Mouse (Mus musculus) lung, adult 2 months (tissue): ENCODE measurements at regions not wholly inside any gene's neighbourhood (a gene's known extent, or its start where the extent isn't known, plus 50 kb on each side); places are given as distances from the start of the nearest gene placed in this dataset.

Experiments
- CTCF ChIP-seq: fragments of 200-500 bp; IDR thresholded peaks from 2 replicates; pipeline ENCODE4 v1.5.1; 2011; ENCODE audit warnings: mild to moderate bottlenecking, low read length, control low read depth; ENCODE audit not compliant: insufficient read depth
- POLR2A ChIP-seq: fragments of 200-500 bp; IDR thresholded peaks from 2 replicates; pipeline ENCODE4 v1.6.1; 2011; ENCODE audit warnings: low read depth, mild to moderate bottlenecking, control low read depth, low read length, borderline replicate concordance; ENCODE audit errors: extremely low read depth

- TF ChIP-seq CTCF (no peak), POLR2A (no peak)
These were observed 200.2 kb downstream of the Pdcd6ip start for GRCm38 (mm10) chr9:113507561-113508460.
